Mouse (Mus musculus): ENCODE results near the gene Myl6.

Myl6 gene

DNA sequence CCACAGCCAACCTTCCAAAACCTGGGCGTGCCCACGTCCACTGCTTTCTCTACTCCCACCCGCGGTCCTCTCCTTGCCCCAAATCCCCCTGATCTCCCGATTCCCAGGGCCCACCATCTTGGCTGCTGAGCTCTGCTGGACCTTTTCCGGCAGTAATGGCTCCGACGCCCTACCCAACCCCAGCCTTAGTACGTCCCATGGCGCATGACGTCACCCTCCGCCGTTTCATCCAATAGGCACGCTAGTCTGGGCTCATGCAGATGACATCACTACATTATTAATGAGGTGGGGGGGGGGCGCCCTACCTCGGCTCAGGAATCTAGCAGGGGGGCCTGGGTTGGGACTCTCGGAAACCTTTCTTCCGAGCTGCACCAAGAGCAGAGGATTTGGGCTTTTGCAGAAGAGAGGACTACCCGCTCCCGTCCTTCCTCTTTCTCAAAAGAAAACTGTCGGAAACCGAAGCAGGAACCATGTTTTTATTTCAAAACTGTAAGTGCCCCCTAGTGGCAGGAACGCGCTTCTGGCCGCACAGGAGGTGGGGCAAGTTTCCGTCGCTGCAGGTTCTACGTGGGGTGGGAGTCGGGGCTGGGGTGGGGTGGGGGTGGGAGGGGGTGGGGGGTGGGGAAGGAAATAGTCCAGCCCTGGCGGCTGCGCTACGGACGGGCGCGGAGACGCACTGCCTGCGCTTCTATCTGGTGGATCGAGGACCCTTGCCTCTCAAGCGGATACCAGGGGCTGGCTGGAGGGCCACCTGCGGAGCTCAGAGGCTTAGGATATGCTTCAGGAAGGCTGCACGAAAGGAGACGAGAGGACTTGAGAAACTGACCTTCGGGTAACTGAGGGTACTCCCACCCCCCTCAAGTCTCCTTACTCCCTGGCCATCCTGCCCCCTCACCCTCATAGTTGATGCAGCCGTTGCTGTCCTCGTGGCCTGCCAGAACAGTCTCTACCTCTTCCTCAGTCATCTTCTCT, at the start of gene Myl6:
Gene Myl6, minus strand, starts transcription at position 451 of the 972 bp plus-strand sequence.
- peak; percentile 97 to 98 for DNase-seq (ENCODE audit: low spot score in 2 of 2)

DNA sequence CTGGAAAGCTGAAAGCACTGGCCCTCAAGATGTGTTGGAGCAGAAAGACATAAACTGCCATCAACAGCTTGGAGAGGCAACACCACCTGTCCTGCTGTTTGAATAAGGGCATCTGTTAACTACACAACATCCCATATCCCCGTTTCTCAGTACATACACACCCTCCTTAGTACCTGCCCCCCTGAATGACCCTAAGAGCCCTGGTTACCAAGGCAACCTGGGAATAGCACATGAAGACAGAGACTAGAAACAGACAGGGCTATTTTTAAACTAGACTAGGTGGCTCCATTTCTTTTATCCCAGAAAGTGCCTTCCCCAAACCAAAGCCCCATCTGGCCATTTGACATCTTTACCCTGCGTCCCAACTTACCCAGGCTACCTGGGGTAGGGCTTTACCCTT, 49.2 kb upstream of the Myl6 start:
- peak in 1 of 2 experiments; percentile 28 for DNase-seq (ENCODE audit: low spot score in 2 of 2)

- no peak for DNase-seq (ENCODE audit: low spot score in 2 of 2)
Measured at GRCm38 (mm10) chr10:128538340-128538870, 44.5 kb upstream of the Myl6 start.

DNA sequence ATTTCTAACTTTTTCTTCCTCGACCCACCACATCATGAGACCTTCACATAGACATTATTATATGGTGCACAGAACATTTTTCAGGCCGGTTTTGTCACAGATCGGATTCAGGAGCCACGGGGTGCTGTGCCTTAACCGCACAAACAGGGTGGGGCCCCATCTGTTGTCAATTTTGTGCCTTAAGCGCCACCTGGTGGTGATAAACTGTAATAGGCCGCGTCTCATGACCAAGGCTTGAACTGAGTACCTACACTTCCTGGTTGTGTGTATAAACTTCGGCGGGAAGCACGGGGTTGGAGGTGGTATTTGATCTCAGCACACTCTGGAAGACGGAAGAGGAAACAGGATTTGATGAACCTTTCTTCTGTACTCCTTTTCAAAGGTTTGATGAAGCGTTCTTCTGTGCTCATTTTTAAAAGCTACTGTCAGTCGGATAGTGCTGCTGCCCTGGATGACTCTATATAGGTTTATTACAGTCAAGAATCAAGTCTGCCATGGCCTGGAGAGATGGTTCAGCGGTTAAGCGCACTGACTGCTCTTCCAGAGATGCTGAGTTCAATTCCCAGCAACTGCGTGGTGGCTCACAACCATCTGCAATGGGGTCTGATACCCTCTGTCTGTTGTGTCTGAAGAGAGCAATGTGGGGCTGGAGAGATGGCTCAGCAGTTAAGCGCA, 42.5 kb upstream of the Myl6 start:
- peak; percentile 78 to 85 for DNase-seq (ENCODE audit: low spot score in 2 of 2)

DNA sequence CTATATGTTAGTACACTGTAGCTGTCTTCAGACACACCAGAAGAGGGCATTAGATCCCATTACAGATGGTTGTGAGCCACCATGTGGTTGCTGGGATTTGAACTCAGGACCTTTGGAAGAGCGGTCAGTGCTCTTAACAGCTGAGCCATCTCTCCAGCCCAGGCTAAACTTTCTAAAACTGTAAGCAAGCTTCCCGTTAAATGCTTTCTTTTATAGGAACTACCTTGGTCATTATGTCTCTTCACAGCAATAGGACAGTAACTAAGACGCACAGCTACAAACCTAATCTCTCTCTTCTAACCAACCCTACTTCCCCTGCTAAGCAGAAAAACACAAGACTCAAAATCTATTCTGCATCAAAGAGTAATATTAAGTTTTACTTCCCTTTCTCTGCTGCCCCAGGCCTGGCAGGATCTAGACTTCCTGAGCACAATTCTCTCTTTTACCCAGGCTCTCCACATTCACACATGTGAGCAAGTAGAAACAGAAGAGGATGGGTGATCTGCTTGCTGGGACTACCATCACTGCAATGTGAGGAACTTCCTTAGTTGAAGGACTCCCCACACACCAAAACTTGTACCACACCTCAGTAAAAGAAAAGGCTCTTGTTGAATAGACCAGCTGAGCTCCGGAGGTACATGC, 41.8 kb upstream of the Myl6 start:
- DNase-seq (ENCODE audit: low spot score in 2 of 2), result no peak

DNA sequence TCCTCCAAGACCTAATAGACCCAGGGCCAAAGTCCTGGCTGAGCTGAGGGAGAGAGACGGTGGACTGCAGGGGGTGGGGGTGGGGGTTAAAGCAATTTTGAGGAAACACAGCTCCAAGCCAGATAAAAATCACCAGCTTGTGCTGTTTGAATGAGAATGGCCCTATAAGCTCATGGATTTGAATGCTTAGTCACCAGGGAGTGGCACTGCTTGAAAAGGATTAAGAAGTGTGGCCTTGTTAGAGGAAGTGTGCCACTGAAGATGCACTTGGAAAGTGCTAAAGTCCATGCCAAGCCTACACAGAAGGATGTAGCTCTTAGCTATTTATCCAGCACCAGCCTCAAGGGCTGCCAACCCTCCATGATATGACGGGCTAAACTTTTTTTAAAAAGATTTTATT, 41.3 kb upstream of the Myl6 start:
- no peak for DNase-seq (ENCODE audit: low spot score in 2 of 2)

DNA sequence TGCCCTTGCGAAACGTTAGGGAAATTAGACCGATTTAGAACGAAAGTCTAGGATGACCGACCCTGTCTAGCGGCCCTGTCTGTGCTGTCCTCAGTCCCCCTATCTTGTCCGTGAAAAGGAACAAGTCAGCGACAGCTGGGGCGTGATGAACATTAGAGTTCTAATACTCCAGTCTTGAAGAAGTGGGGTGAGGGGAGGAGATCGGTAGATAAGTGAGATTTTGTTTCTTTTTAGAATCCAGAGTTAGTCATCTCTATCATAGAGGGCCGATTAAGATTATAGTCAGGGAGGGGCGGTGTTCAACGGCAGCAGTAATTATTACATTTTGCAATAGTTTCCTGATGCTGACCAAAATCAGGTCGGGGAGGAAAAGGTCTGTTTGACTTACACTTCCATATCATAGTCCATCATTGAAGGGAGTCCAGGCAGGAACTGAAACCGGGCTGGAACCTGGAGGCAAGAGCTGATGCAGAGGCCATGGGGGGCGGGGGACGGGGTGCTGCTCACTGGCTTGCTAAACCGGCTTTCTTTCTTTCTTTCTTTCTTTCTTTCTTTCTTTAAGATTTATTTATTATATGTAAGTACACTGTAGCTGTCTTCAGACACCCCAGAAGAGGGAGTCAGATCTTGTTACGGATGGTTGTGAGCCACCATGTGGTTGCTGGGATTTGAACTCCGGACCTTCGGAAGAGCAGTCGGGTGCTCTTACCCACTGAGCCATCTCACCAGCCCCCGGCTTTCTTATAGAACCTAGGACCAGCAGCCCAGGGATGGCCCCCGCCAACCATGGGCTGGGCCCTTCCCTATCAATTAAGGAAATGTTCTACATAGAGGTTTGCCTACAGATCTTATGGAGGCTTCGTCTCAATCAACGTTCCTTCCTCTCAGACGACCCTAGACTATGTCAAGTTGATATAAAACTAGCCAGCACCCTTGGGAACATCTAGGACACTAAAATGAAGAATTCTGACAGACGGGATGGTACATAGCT, 32.7 kb upstream of the Myl6 start:
- no peak for DNase-seq (ENCODE audit: low spot score in 2 of 2)

- peak; percentile 86 to 91 for DNase-seq (ENCODE audit: low spot score in 2 of 2)
Measured at GRCm38 (mm10) chr10:128525671-128526308, 31.8 kb upstream of the Myl6 start, which contains the start of gene Esyt1. Esyt1 (minus strand) TSS chr10:128525871.

DNA sequence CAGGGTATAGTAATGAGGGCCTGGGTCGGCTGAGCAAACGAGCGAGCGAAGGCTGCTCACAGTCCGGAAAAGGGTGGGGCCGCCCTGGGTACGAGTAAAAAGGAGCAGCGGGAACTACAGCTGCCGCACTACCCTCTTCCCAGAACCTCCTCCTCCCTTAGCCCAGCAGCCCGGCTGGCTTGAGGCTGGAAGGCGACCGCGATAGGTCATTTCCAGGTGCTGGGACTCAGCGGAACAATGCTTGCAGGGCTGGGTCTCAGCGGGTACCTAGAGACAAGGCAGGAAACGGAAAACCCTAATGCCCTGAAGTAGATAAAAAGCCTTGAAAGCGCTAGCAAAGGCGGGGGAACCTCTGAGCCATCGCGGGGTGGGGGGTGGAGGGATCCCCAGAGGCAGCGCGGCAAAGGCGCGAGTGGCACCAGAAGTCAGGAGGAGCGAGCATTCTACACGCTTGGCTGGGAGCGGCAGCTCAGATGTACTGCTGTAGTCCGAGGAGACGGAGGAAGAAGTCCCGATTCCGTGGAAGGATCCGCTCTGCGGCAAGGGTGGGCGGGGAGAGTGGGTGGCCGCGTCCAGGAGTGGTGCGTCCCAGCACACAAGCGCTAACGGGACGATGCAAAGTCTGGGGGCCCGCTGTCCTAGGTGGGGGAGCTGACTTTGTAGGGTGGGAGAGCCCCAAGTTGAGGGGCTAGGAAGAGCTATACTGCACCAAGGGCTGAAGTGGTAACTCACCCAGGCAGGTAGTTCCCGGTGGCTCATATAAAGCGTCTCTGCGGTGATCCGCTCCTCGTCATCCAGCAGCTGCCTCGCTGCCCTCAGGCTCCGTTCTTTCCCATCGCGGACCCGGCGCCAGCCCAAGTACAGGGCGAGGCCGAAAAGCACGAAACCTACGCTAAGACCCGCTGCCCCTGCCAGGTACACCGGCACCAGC, 31.1 kb upstream of the Myl6 start:
- DNase-seq (ENCODE audit: low spot score in 2 of 2), result peak in 1 of 2 experiments; percentile 44

GRCm38 (mm10) chr10:128524111-128524731, 30.3 kb upstream of the Myl6 start:
- no peak for DNase-seq (ENCODE audit: low spot score in 2 of 2)

DNA sequence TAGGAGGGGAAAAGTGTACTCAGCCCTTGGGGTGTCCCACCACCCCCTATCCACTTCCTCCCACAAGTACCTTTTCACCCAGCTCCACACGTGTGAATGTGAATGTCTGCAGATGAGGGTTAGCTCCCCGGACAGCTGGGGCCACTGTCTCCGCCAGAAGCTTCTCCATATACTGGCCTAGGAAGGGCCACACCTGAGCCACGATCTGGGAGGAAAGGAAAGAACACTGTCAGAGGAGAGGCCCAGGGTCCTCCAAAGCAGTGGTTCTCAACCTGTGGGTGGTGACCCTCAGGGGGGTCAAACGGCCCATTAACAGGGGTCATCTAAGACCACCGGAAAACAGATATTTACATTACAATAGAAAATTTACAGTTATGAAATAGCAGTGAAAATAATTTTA, 28.4 kb upstream of the Myl6 start:
- no peak for DNase-seq (ENCODE audit: low spot score in 2 of 2)

DNA sequence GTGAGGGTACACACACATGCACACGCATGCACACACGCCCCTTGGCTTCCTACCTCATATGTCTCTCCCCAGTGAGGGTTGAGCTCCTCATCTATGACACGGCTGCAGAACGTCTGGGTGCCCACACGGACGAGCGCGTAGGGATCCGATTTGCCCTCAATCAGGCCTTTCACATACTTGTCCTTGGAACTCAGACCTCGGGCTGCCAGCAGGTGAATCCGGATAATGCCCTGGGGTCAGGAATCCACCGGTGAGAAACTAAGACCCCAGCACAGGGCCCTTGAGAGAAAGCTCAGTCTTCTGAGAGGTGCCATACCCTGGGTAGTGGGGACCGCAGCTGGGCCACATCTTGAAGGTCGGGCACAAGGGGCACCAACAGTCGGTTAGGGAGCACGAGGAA, 26.6 kb upstream of the Myl6 start:
- DNase-seq (ENCODE audit: low spot score in 2 of 2), result no peak

DNA sequence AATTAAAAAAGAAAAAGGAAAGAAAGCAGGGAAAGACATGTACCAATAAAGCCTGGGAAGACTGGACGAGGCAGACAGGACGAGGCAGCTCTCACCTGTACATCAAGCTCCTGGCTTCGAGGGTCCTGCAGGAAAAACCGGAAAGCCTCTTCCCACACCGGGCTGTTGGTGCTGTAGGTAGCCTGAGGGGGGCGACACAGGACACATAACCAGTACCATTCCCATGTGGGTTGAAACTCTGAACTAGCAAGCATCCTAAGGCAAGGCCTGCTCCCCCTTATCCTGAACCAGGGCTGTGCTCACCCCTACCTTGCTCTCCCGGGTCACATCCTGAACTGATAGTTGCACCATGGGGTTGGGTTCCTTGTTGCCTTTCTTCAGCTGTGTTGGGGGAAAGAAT, 24.9 kb upstream of the Myl6 start:
- peak in 1 of 2 experiments; percentile 38 for DNase-seq (ENCODE audit: low spot score in 2 of 2)

DNA sequence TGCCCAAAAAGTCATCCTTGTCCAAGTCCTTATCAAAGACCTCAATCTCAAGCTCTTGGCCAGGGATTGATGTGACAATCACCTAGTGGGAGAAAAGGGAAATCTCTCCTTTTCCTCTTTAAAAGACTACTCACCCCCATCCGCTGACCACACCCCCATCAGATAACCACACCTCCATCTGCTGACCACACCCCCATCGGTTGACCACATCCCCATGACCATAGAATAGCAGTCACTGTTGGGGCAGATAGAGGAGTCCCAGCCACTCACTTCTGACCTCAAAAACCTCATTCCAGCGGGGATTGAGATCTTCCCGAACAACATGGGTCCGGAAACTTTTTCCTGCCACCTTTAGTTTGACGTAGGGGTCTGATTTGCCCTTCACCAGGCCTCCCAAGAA, 22.7 kb upstream of the Myl6 start:
- no peak for DNase-seq (ENCODE audit: low spot score in 2 of 2)

DNA sequence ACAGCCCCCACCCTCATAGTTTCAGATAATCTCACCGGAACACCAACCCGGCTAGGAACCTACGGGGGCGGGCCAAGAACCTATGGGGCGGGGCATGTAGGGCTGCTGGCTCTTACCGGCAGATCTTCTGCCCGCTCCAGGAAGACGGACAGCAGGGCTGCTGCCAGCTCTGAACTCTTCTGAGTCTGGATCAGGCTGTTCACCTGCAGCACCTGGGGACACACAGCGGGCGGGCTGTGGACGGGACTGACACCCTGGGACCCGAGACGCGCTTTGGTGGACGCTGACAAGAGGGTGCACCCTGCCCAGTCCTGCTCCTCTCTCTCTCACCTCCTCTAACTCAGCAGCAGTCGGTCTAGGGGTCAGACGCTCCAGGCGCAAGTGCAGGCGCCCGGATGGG, 22.1 kb upstream of the Myl6 start:
- DNase-seq (ENCODE audit: low spot score in 2 of 2), result no peak

DNA sequence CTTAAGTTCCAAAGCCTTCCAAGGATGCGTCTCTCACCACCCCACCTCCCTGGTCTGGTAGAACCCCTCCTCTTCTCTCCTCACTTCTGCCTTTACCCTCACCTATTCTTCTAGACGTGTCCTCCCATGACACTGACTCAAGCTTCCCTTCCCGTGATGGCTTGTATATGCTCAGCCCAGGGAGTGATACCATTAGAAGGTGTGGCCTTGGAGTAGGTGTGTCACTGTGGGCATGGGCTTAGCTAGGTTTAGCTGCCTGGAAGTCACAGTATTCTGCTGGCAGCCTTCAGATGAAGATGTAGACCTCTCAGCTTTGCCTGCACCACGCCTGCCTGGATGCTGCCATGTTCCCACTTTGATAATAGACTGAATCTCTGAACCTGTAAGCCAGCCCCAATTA, 21.1 kb upstream of the Myl6 start:
- no peak for DNase-seq (ENCODE audit: low spot score in 2 of 2)

- no peak for DNase-seq (ENCODE audit: low spot score in 2 of 2)
Measured at GRCm38 (mm10) chr10:128511761-128512160, 17.8 kb upstream of the Myl6 start.

DNA sequence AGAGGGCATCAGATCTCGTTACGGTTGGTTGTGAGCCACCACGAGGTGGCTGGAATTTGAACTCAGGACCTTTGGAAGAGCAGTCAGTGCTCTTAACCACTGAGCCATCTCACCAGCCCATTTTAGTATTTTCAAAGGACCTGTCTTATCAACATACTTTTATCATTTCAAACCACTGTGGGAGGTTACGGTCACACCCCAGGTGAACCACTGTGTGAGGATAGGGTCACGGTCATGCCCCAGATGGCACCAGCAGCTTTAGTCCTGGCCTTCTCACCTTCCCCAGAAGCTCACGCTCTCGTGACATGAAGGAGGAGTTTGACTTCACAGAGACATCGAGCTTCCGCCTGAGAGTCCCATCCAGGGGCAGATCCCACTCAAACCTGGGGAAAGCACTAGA, 17.2 kb upstream of the Myl6 start:
- no peak for DNase-seq (ENCODE audit: low spot score in 2 of 2)

DNA sequence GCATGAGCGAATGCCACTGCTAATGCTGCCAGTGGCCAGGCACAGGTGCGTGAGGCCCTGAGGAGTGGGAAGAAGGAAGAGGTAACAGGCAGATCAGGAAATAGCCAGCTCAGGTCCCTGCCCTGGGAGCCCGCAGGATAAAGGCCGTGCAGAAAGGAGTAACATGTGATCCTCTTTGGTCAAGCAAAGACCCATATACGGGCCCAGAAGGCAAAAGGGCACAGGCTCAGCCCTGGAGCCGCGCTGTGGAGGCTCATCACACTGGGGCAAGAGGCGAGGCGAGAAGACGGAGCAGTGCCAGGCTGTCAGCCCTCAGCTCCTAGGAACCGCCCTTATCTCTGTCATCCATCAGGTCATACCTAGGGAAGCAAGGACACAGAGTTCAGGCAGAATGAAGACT, 16.4 kb upstream of the Myl6 start:
- DNase-seq (ENCODE audit: low spot score in 2 of 2), result no peak
